Mouse (Mus musculus) kidney, embryonic 15.5 days (tissue): ENCODE results near the gene Camk1d. TPM values are rescaled to one million over a fixed set of nuclear protein-coding genes. Genes with fewer than 3 reads are reported as not detected.
"Not testable (repeated sequence)": the region's sequence is repeated elsewhere in the genome, so short reads cannot be mapped to it uniquely, and the experiment has no call there.

Experiments used
- ATAC-seq: fragments of 200-750 bp; cut with Nextera tagmentation; replicated peaks from 2 replicates; pipeline ENCODE4 v1.8.0; 2017; ENCODE audit warnings: moderate TSS enrichment; ENCODE audit not compliant: low FRiP score
- H3K27ac ChIP-seq: fragments of 300-500 bp; sonication (generic); 2 replicates; pipeline ENCODE4 v1.5.1; 2015; ENCODE audit warnings: mild to moderate bottlenecking, inconsistent platforms
- H3K27me3 ChIP-seq: fragments of 300-500 bp; sonication (generic); 2 replicates; pipeline ENCODE4 v1.6.1; 2015; ENCODE audit warnings: inconsistent platforms
- H3K36me3 ChIP-seq: fragments of 300-500 bp; sonication (generic); 2 replicates; pipeline ENCODE4 v1.6.1; 2015; ENCODE audit warnings: inconsistent platforms
- H3K4me1 ChIP-seq: fragments of 300-500 bp; sonication (generic); 2 replicates; pipeline ENCODE4 v1.6.1; 2015; ENCODE audit warnings: inconsistent platforms
- H3K4me2 ChIP-seq: fragments of 300-500 bp; sonication (generic); 2 replicates; pipeline ENCODE4 v1.6.1; 2015; ENCODE audit warnings: moderate library complexity, mild to moderate bottlenecking, inconsistent platforms
- H3K4me3 ChIP-seq: fragments of 300-500 bp; sonication (generic); replicated peaks from 2 replicates; pipeline ENCODE4 v1.5.1; 2015; ENCODE audit warnings: mild to moderate bottlenecking, inconsistent platforms
- H3K9ac ChIP-seq: fragments of 300-500 bp; sonication (generic); 2 replicates; pipeline ENCODE4 v1.6.1; 2015; ENCODE audit warnings: mild to moderate bottlenecking, inconsistent platforms
- H3K9me3 ChIP-seq: fragments of 300-500 bp; sonication (generic); replicated peaks from 2 replicates; pipeline ENCODE4 v1.6.1; 2016; ENCODE audit warnings: inconsistent platforms
- WGBS: fragments of 180-500 bp; shearing (Covaris S2); methylation state at CpG from one replicate; pipeline ENCODE4 v1.1.7; 2015; ENCODE audit warnings: mixed read lengths; 5-methylcytosine and 5-hydroxymethylcytosine counted together
- polyA plus RNA-seq: library from polyadenylated mRNA; unstranded; fragments of >200 nt; fragmentation: Nextera tagmentation; extraction: Ambion mirVana; gene quantifications from 2 replicates; pipeline ENCODE4 v1.2.1, GENCODE M21; 2015

Camk1d gene
- polyA plus RNA-seq, 1 experiment from 2014 or later: 1.9 TPM

DNA sequence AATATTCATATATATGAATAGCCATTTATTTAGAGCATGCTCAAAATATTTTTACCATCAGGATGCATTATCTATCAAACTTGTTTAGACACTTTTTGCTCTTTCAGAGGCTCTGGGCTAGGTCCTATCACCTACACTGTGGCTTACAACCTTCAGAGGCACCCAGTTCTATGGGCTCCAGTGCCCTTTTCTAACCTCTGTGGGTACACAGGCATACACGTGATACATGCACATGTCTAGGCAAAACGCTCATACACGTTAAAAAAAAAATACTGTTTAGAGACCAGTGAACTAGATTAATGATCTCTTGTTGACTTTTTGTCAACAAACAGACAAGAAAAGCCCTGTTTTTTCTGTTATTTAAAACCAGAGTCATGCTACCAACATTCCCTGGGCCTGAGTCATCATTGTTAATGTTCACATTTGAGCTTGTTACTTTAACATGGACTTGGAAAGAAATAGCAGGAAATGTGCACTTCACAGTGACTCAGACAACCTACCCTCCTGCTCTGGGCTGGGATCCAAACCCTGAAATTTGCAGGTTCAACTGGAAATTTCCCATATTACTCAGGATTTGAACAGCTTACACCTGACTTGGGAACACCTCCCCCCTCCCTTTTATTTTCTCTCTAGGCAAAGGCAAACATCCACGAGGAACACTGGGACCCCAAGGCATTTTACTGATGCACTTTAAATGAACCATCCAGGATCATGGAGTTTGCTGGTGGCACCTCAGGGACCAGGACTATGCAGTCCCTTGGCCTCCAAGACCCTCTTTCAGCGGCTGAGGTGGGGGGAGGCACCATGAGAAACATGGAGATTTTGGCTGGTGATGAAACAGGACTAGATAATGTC, 427.9 kb downstream of the Camk1d start:
- ATAC-seq: peak; percentile 79
- no peaks in the 10 kb centered on the region for H3K27me3 ChIP-seq
- H3K4me3 ChIP-seq: no peak overlapping the region
- H3K9me3 ChIP-seq: no peaks in the 10 kb centered on the region
- H3K4me2 ChIP-seq: no peak overlapping the region
- H3K9ac ChIP-seq: no peak overlapping the region
- no peaks in the 10 kb centered on the region for H3K36me3 ChIP-seq
- H3K27ac ChIP-seq: peak overlapping the region; percentile 76
- WGBS: 24% methylated on average over 5 of the region's 5 CpGs
- peaks cover 12% of the 10 kb centered on the region for H3K4me1 ChIP-seq

DNA sequence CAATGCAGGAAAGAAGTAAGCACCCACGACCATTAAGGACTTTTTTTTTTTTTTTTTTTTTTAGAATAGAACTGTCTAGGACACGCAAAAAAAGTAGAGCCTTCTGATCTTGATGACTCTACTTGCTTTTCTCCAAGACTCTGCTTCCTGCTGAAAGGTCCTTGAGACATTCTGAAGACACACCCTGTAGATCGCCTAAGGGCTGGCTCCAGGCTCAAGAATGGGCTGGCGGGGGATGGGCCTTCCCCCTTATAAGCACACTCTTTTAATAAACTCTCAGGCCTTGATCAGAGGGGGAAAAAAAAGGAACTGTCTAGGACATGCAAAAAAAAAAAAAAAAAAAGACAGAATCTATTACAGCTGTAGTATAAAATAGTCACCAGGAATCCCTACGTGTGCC, 430.0 kb downstream of the Camk1d start:
- no peak overlapping the region for H3K27ac ChIP-seq
- H3K4me3 ChIP-seq: no peak overlapping the region
- H3K9ac ChIP-seq: no peak overlapping the region
- H3K9me3 ChIP-seq: no peaks in the 10 kb centered on the region
- H3K27me3 ChIP-seq: no peaks in the 10 kb centered on the region
- WGBS: 89% methylated on average over 5 of the region's 5 CpGs
- peaks cover 12% of the 10 kb centered on the region for H3K4me1 ChIP-seq
- no peak overlapping the region for H3K4me2 ChIP-seq
- no peaks in the 10 kb centered on the region for H3K36me3 ChIP-seq
- ATAC-seq: no peak

DNA sequence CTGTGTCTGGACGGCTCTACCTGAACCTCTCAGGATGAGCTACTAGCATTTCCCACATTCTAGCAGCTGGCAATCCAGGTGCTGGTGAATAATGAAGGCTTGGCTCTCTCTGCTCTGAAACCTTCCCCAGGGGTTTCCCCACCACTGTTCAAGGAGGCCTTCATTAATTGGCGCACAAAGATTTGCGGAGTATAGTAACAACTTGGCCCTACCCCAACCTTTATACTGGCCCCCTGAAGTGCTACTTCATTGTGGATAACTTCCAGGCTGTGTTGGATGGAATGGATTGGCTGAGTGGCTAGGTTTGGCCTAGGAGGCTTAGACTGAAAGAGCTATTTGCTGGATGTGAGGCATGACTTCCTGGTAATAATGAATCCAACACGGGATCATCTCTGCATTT, 431.7 kb downstream of the Camk1d start:
- H3K9me3 ChIP-seq: no peaks in the 10 kb centered on the region
- no peaks in the 10 kb centered on the region for H3K36me3 ChIP-seq
- 87% methylated on average over 4 of the region's 4 CpGs for WGBS
- ATAC-seq: no peak
- no peak overlapping the region for H3K4me3 ChIP-seq
- no peak overlapping the region for H3K4me2 ChIP-seq
- no peak overlapping the region for H3K27ac ChIP-seq
- H3K27me3 ChIP-seq: no peaks in the 10 kb centered on the region
- H3K9ac ChIP-seq: no peak overlapping the region
- peaks cover 12% of the 10 kb centered on the region for H3K4me1 ChIP-seq

DNA sequence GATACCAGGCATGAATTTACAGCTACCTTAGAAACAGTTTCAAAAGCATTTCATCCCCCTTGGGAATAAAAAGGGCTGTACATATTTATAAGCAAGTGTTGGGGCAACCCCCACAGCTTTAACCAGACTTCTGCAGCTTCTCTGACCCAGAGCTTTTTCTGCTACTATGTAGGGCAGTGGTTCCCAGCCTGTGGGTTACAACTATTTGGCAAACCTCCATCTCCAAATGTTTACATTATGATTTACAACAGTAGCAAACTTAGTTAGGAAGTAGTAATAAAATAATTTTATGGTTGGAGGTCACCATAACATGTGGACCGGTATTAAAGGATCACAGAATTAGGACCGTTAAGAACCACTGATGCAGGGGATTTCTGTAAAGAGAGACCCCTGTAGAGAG, 446.3 kb downstream of the Camk1d start:
- Histone ChIP-seq H3K27me3 (no peaks in the 10 kb centered on the region), H3K4me3 (no peak overlapping the region), H3K36me3 (no peaks in the 10 kb centered on the region), H3K4me2 (no peak overlapping the region), H3K4me1 (peaks cover 6% of the 10 kb centered on the region; the same call in 1 of the 2 replicates), H3K9ac (no peak overlapping the region), H3K9me3 (no peaks in the 10 kb centered on the region), H3K27ac (0 out of 2 replicates have a peak overlapping the region, but pooled peaks have one; percentile 7)
- WGBS: 35% methylated on average over 2 of the region's 2 CpGs
- no peak for ATAC-seq

DNA sequence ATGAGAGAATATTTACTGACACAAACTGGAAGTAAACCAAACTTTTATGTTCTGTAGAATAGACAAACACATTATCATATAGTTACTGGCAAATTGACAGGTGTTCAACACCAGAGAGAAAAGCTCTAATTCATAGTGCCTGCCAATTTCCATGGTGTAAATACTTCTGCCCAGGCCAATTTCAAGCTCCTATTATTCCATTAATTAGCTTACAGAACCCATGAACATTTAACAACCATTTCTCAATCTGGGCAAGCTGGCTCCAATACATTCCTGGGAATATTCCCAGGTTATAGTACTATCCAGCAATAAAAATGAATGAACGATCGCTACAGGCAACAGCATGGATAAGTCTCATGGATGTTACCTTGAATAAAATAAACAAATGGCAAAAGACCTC, 452.0 kb downstream of the Camk1d start:
- H3K4me3 ChIP-seq: no peak overlapping the region
- ATAC-seq: no peak
- no peaks in the 10 kb centered on the region for H3K4me1 ChIP-seq
- no peak overlapping the region for H3K27ac ChIP-seq
- no peak overlapping the region for H3K9ac ChIP-seq
- no peaks in the 10 kb centered on the region for H3K36me3 ChIP-seq
- no peak overlapping the region for H3K4me2 ChIP-seq
- H3K27me3 ChIP-seq: no peaks in the 10 kb centered on the region
- no peaks in the 10 kb centered on the region for H3K9me3 ChIP-seq
- 92% methylated on average over 2 of the region's 2 CpGs for WGBS

DNA sequence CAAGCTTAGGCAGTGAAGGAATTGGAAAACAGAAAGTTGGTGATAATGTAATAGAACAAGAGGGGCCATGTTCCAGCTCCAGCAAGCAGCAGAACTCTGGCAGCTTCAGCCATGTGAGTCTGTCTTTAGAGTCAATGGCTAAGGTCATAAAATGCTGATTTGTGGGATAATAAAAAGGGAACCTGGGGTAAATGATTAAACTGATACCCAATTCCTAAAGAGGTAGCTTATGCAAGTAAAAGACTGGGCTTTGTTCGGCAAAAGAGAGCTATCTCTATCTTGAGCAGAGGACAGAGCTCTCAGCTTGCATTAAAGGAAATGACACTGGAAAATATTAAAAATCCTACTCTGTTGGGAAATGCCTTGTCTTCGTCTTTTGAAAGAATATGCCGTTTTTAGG, 456.1 kb downstream of the Camk1d start:
- no peaks in the 10 kb centered on the region for H3K36me3 ChIP-seq
- H3K4me1 ChIP-seq: no peaks in the 10 kb centered on the region
- no peak overlapping the region for H3K4me3 ChIP-seq
- ATAC-seq: no peak
- WGBS: 71% methylated on average over 3 of the region's 3 CpGs
- H3K27me3 ChIP-seq: no peaks in the 10 kb centered on the region
- H3K27ac ChIP-seq: no peak overlapping the region
- H3K4me2 ChIP-seq: no peak overlapping the region
- no peak overlapping the region for H3K9ac ChIP-seq
- H3K9me3 ChIP-seq: no peaks in the 10 kb centered on the region

DNA sequence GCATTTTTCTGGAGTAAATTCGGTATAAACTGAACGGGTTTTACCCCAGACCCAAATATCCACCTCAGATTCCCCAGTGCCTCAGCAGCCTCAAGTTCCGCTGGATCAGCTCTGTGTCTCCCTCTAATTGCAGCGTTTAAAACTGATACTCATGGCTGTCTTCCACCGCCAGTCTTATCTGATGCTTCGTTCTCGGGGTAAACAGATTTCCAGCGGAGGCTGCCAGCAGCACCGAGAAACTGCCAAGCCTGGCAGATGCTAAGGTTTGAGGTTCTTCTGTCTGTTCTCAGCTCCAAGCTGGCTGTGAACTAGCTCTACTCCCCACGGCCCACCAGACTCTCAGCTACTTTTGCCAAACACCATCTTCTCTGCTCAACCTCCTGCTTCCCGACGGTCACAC, 464.3 kb downstream of the Camk1d start:
- no peak overlapping the region for H3K4me2 ChIP-seq
- no peaks in the 10 kb centered on the region for H3K4me1 ChIP-seq
- peaks cover 6% of the 10 kb centered on the region; the same call in 1 of the 2 replicates for H3K9me3 ChIP-seq
- H3K27me3 ChIP-seq: no peaks in the 10 kb centered on the region
- 75% methylated on average over 12 of the region's 12 CpGs for WGBS
- no peak overlapping the region for H3K9ac ChIP-seq
- no peak for ATAC-seq
- H3K4me3 ChIP-seq: no peak overlapping the region
- no peaks in the 10 kb centered on the region for H3K36me3 ChIP-seq
- no peak overlapping the region for H3K27ac ChIP-seq

DNA sequence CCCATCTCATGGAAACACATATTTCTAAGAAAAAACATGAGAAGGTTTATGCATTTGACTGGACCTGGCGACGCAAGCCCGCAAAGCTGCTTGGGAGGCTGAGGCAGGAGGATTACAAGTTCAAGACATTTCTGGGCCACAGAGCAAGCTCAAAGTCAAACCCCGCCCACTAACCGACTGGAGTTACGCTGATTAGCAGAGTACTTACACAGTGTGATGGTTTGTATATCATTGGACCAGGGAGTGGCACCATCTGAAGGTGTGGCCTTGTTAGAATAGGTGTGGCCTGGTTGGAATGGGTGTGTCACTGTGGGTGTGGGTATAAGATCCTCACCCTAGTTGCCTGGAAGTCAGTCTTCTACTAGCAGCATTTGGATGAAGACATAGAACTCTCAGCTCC, 465.1 kb downstream of the Camk1d start:
- H3K4me1 ChIP-seq, ATAC-seq, H3K4me2 ChIP-seq, H3K9me3 ChIP-seq, H3K36me3 ChIP-seq, H3K4me3 ChIP-seq, H3K27ac ChIP-seq, H3K9ac ChIP-seq, H3K27me3 ChIP-seq: not testable (repeated sequence)
- 98% methylated on average over 6 of the region's 6 CpGs for WGBS

Other genes with a start within 250 kb of the Camk1d start
- gene Nudt5, start 130.5 kb upstream of the Camk1d start, polyA plus RNA-seq: 77.5 and 82.9 TPM in 2 replicates
- gene Cdc123, start 130.6 kb upstream of the Camk1d start, polyA plus RNA-seq: 304 and 323 TPM in 2 replicates
- gene Gm13199, start 148.4 kb upstream of the Camk1d start, polyA plus RNA-seq: 1.8 and 2.4 TPM in 2 replicates
- 88.7 and 99.8 TPM in 2 replicates for gene Sec61a2, start 180.9 kb upstream of the Camk1d start, polyA plus RNA-seq
- gene Dhtkd1, start 228.3 kb upstream of the Camk1d start, polyA plus RNA-seq: 3.8 and 4.6 TPM in 2 replicates
- gene Upf2, start 237.0 kb upstream of the Camk1d start, polyA plus RNA-seq: 10.7 and 11.5 TPM in 2 replicates